Mouse (Mus musculus) G1E (cell line): ENCODE measurements around the gene Clmn.

ENCODE experiments used
- CTCF ChIP-seq: IDR thresholded peaks from 2 replicates; pipeline ENCODE4 v1.5.1; 2012; ENCODE audit warnings: low read depth, low read length, inconsistent platforms, mixed read lengths
- GATA1 ChIP-seq: IDR thresholded peaks from 2 replicates; pipeline ENCODE4 v1.6.1; 2012; ENCODE audit warnings: borderline replicate concordance, low read length, inconsistent platforms, mixed read lengths

GRCm38 (mm10) chr12:104758066-104758465, 106.8 kb downstream of the Clmn start:
- TF ChIP-seq CTCF (no peak), GATA1 (no peak)
